Mouse (Mus musculus) erythroblast, adult 5-6 weeks (primary cell): ENCODE results near the gene Ankrd40. TPM values are rescaled to one million over a fixed set of nuclear protein-coding genes. Genes with fewer than 3 reads are reported as not detected.

Experiments used
- ATAC-seq: replicated peaks from 2 replicates; pipeline ENCODE4 v1.8.0; 2016; ENCODE audit warnings: moderate number of reproducible peaks, mild to moderate bottlenecking, moderate TSS enrichment, inconsistent platforms; ENCODE audit not compliant: poor library complexity, low FRiP score, severe bottlenecking
- total RNA-seq, 2 experiments: library from RNA; stranded (forward) in 1 of 2; stranded (reverse) in 1 of 2; fragments of 150-400 nt in 1 of 2; fragments of 200-764, 138-1000 nt in 1 of 2; gene quantifications; 2 replicates each; pipeline versions ENCODE4 v1.2.3 to v1.2.4; 2015 to 2017; ENCODE audit warnings: low replicate concordance in 2 of 2

Ankrd40 gene
- total RNA-seq, 2 experiments from 2014 or later = 4.4 to 13.4 TPM

DNA sequence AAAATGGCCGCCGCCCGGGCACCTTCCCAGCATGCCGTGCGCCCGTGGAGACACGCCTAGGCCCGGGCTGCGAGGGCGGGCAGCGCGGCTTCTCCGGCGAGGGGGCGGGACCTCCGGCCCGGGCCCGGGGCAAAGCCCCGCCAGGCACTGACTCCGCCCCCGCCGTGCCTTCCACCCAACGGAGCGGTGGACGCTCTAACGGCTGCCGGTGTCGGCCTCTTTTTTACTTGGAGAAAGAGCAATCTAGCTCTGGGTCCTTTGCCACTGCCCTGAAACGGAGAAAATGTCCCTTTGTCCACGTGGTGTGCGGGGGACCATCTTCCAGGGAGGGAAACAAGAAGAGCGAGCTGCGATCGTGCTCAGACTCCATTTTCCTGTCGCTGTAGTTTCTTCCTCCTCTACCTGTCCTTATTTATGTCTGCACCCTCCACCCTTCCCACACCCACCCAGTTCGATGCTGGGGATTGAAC, 5.8 kb upstream of the Ankrd40 start, which contains the start of gene Luc7l3:
TSS of gene Luc7l3 (minus strand) at position 58 of the 470 bp plus-strand sequence.
- ATAC-seq = peak; percentile 87

GRCm38 (mm10) chr11:94322636-94323035, 5.2 kb upstream of the Ankrd40 start:
- ATAC-seq = no peak

- no peak for ATAC-seq
Observed at GRCm38 (mm10) chr11:94323271-94323925, 4.4 kb upstream of the Ankrd40 start.

DNA sequence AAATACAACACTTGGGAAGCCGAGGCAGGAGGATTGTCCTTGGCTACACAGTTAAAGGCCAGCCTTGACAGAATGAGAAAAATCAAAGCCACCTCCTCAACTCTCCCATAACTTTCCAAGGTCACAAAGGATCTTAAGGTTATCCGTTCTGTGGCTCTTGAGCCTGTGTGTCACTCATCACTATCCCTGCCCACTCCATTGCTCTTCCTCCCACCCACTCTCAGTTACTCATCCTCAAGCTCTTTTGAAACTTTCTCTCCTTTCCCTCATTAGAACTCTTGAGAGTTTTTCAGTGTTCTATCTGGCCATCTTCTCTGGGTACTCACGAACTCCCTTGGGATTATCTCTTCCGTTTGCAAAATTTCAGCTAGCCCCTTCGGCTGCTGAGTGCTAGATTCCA, 3.2 kb upstream of the Ankrd40 start:
- no peak for ATAC-seq

DNA sequence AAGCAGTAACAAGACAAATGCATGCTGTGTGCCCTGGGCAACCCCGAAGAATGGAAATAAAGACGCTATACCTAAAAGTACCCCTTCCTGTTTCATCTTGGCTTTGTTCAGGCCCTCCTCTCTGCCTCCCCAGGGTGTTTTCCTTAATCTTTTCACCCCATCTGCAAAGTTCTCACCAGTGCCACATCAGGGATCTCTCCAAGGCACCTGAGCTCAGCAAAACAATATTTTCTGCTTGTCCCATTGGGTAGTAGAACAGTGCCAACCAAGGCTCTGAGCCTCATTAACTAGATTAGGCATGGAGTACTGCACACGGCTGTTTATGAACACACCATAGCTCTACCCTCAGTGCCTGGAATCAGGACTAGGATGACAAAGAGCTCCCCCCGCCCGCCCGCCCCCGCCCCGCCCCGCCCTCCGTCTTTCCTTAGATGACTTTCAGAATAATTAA, 815 bp upstream of the Ankrd40 start:
- ATAC-seq = no peak

- no peak for ATAC-seq
Observed at GRCm38 (mm10) chr11:94328644-94329025, 834 bp downstream of the Ankrd40 start.

- no peak for ATAC-seq
Observed at GRCm38 (mm10) chr11:94329270-94329891, 1.6 kb downstream of the Ankrd40 start.

DNA sequence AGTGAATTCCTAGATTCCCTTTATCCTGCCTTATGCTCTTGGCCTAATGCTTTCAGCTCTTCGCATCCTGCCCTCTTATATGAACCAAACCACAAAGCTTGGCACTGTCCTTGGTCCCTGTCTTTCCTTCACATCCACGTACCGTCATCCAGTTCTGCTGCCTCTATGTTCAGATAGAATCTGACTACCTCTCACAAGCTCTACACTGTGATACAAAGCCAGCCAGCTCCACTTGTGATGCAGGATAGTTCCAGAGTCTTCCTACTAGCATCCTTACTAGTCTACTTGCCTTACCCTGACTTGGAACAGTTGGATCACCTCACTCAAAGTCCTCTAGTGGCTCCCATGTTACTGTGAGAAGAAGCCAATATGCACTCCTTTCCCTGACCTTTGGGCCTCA, 2.4 kb downstream of the Ankrd40 start:
- ATAC-seq = no peak

GRCm38 (mm10) chr11:94332726-94333125, 4.9 kb downstream of the Ankrd40 start:
- ATAC-seq = no peak

DNA sequence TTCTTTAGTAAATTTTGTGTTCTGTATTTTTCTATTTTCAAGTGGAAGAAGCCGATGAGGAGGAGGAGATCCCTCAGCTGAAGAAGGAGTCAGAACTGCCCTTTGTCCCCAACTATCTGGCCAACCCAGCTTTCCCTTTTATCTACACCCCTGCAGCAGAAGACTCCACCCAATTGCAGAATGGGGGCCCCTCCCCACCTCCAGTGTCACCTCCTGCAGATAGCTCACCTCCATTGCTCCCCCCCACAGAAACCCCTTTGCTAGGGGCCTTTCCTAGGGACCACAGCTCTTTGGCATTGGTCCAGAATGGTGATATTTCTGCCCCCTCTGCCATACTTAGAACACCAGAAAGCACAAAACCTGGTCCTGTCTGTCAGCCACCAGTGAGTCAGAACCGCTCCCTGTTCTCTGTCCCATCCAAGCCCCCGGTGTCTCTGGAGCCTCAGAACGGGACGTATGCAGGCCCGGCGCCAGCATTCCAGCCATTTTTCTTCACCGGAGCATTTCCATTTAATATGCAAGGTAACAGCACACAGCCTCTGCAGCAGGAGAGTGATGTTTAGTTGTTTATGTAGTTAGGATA, 6.7 kb downstream of the Ankrd40 start:
- ATAC-seq = peak; percentile 95

DNA sequence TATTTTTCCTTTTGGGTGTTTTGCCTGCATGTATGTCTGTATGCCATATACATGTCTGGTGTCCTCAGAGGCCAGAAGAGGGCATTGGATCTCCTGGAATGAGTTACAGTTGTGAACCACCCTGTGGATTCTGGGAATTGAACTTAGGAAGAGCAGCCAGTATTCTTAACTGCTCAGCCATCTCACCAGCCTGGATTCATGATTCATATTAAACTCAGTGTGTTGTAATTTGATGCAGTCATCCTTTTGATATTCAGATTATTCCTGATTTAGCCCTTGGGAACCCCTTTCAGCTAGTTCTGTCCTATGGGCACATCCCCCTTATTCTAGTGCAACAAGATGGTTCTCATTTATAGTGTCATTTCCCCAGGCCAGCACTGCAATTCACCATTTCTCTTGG, 8.8 kb downstream of the Ankrd40 start:
- ATAC-seq = no peak

DNA sequence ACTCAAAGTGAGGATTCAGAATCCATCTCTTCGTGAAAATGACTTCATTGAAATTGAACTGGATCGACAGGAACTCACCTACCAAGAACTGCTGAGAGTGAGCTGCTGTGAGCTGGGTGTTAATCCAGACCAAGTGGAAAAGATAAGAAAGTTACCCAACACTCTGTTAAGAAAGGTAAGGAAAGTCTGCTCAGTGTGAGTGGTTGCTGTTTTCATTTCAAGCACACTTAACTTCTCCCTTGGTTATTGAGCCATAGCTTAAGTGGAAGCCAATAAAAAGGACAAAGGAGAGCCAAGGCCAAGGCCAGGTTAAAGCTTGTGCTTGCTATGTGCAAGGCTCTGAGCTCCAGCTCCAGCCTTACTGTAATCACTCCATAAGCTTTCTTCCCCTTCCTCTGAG, 10.5 kb downstream of the Ankrd40 start:
- ATAC-seq = no peak

- peak; percentile 77 for ATAC-seq
Observed at GRCm38 (mm10) chr11:94339732-94340585, 12.2 kb downstream of the Ankrd40 start.

DNA sequence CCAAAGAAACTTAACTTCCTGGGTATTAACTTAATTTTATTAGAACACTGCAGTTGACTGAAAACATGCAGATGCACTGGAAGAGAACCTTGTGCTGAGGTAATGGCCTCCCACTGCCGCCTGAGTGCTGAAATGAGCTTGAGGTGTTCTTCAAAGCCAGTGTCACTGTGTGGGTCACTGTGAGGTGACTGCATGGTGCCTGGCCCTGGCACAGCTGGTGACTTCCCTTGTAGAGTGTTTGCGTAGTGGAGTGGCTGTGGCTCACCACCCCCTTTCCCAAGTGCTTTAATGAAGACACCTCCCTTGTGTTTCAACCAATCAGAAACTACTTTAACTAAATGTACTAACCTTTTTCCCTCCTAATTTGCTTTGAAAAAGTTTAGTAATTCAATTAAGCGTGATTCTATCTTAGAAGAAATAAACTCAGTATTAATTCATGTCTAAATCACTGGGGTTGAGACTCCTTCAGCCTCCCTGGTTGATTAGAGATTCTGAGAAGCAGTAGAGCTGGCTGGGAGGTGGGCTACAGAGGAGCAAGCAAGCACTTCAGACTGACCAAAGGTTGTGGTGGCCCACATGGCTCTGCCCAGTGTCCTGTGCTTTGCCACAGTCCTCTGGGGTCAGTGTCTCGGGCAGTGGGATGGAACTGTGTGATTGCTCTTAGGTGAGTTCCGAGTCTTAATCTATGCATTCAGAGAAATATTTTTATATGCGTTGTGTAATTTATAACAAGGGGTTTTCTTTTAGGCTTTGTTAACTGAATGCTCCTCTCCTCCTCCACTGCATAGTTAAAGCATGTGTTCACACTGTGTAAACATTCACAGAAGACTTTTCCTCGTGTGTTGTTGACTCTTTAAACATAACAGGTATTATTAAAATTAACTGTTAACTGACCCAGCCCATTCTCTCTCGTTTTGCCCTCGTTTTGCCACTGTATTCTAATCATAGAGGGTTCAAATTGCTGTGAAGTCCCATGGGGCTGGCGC, 13.4 kb downstream of the Ankrd40 start:
- ATAC-seq = no peak

DNA sequence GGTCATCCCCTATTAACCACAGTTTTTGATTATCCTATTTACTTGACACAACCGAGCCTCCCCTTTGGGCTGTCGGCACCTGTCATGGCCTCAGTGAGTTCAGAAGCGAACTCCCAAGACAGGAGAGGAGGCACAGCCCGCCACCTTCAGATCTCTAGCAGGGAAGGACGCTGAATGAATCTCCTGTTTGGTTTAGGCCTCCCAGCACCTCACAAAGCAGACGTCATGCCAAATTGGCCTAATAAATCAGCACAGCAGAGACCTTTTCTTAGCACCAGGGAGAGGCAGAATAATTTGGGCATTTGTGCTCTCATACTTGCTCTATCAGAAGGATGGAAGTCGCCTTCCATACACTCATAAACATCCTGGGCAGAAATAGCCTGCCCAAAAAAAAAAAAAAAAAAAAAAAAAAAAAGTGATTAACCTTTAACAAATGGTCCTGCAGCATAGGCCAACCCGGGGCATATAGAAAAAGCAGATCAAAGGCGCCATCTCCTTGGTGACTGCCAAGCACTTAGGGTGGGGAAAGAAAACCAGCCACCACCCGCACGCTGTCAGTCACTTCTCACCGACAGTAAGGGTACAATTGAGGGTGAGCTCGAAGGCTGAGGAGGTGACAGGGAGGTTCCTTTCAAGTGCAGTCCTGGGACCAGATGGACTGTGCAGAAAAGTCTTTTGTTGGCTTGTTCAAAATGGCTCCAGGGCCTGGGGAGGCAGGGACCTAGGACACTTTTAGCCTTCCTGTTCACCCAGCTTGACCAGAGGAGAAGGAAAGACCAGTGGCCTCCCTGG, 14.5 kb downstream of the Ankrd40 start:
- no peak for ATAC-seq

DNA sequence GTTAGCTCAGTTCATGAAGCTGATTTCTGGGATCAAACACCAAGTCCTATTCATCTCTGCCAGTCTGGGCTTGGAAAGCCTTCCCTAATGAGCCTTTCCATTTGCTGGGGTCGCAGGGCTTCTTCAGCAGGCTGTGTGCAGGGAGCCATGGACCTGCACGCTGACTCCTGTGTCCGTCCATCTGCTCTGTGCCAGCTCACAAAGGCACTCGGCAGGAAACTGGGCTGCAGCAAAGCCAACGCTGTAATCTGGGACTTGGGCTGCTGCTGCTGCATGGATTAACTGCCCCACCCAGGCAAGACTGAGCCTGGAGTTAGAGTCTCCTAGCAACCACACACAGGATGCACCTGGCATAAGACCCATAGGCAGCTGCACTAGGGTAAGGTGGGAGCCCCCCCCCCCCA, 16.2 kb downstream of the Ankrd40 start:
- no peak for ATAC-seq

DNA sequence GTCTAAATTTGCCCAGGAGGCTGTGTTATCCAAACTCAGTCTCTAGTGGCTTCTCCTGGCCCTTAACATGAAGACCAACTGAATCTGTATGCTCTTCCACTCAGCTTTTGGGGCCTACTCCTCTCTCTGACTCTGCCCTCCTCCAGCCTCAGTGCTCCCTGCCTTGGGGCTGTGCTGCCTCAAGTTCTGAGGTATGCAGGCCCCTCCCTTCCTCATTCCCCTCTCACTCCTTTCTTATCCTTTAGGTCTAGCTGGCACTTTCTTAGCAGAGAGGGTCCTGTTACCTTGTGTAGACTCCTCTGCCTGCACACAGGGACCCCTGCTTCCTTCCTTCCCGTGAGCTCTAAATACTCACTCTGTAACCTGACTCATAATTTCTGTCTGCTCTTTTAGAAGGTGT, 16.7 kb downstream of the Ankrd40 start:
- ATAC-seq = no peak

DNA sequence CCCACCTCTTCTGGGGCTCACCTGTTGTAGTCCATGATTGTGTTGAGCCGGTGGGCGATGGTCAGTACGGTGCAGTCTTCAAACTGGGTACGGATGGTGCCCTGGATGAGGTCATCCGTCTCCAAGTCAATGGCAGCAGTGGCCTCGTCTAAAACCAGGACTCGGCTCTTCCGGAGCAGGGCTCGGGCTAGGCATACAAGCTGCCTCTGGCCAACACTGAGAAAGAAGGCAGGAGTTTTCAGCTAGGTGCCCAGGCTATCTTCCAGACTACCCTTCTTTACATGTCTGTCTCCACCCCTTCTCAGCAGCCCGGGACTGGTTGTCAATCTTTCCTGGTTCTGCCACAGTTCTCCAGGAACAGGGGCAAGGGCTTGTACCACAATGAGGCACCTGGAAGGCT, 18.1 kb downstream of the Ankrd40 start:
- ATAC-seq = no peak
